Mouse (Mus musculus) limb, embryonic 11.5 days (tissue): ENCODE measurements around the gene Ubn1. TPM values are rescaled to one million over a fixed set of nuclear protein-coding genes. Genes with fewer than 3 reads are reported as not detected.

Experiments
- polyA plus RNA-seq: library from polyadenylated mRNA; unstranded; fragments of >200 nt; fragmentation: Nextera tagmentation; extraction: Ambion mirVana; gene quantifications from 2 replicates; pipeline ENCODE4 v1.2.1, GENCODE M21; 2014

Gene Ubn1
- polyA plus RNA-seq, 1 experiment from 2014 or later, result 25.1 TPM

Other genes with a start within 250 kb of the Ubn1 start
- gene 4930562C15Rik, start 214.6 kb upstream of the Ubn1 start, polyA plus RNA-seq, result 0.81 and 0.93 TPM in 2 replicates
- gene Ubald1, start 169.7 kb upstream of the Ubn1 start, polyA plus RNA-seq, result 32.0 and 36.4 TPM in 2 replicates
- 79.3 and 79.6 TPM in 2 replicates for gene Mgrn1, start 163.8 kb upstream of the Ubn1 start, polyA plus RNA-seq
- gene Nudt16l1, start 111.3 kb upstream of the Ubn1 start, polyA plus RNA-seq, result 163 and 172 TPM in 2 replicates
- gene Anks3, start 85.9 kb upstream of the Ubn1 start, polyA plus RNA-seq, result 41.0 and 41.2 TPM in 2 replicates
- not detected in 2 replicates for gene Sept12, start 52.2 kb upstream of the Ubn1 start, polyA plus RNA-seq
- gene Smim22, start 42.8 kb upstream of the Ubn1 start, polyA plus RNA-seq, result 0.76 and 3.4 TPM in 2 replicates
- gene Rogdi, start 36.5 kb upstream of the Ubn1 start, polyA plus RNA-seq, result 67.7 and 70.8 TPM in 2 replicates
- 122 and 148 TPM in 2 replicates for gene Glyr1, start 194 bp upstream of the Ubn1 start, polyA plus RNA-seq
- 1.6 and 1.7 TPM in 2 replicates for gene Ppl, start 82.4 kb downstream of the Ubn1 start, polyA plus RNA-seq
- not detected in 2 replicates for gene Sec14l5, start 97.1 kb downstream of the Ubn1 start, polyA plus RNA-seq
- 16.6 and 16.9 TPM in 2 replicates for gene Nagpa, start 154.0 kb downstream of the Ubn1 start, polyA plus RNA-seq
- 1.5 and 1.6 TPM in 2 replicates for gene AU021092, start 172.2 kb downstream of the Ubn1 start, polyA plus RNA-seq
- 24.7 and 26.1 TPM in 2 replicates for gene Alg1, start 183.6 kb downstream of the Ubn1 start, polyA plus RNA-seq
- gene Eef2kmt, start 205.9 kb downstream of the Ubn1 start, polyA plus RNA-seq, result 14.5 and 15.8 TPM in 2 replicates